ENCODE assay signal across 8 mouse cellular contexts in the genomic region with DNA sequence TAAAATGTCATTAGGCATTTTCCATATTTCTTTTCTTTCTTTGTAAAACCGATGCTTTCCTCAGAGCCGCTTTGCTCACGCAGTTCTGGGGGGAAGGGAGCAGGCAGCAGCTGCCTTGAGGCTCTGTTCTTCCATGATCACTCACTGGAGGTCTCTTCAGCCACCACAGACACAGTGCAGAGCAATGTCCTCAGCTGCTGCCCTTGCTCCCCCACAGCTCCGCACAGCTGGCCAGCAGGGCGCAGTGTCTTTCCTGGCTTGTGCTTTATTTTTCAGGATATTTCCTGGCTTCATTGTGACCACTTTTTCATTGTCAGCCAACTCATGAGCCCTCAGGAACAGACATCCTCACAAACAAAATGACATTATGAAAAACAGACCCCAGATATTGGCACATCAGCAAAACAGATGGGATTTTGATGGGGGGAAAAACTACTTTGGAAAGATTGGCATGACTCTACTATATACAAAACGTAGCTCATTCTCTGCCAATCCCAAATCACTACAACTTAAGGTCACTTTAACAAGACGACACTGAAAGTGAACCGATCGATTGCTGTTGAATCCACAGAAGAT.
DNase-seq lines count a peak whose midpoint lies in the region; ATAC-seq and TF ChIP-seq lines count a peak whose summit lies in the region.
"Had no signal": no experiment of that assay in that cellular context is flagged by ENCODE, and none has a peak within 500 bp of the region (broad histone marks: within the 10 kb centered on the region; RNA-seq: fewer than 3 reads in every experiment).

No protein-coding gene starts in this region.

- H3K36me3 ChIP-seq in embryonic facial prominence, embryonic 11.5 days (replicated peaks; ENCODE audit: control insufficient read depth, insufficient read depth, low read depth, low read length) = no peaks in the 10 kb centered on the region
- no peaks in the 10 kb centered on the region for H3K36me3 ChIP-seq in heart, embryonic 10.5 days
- H3K36me3 ChIP-seq in kidney, embryonic 14.5 days (ENCODE audit: control insufficient read depth, insufficient read depth, low read length) = no peaks in the 10 kb centered on the region
- no peaks in the 10 kb centered on the region for H3K36me3 ChIP-seq in lung, postnatal 0 days (ENCODE audit: insufficient read depth, low read length)
- no peaks in the 10 kb centered on the region for H3K36me3 ChIP-seq in stomach, embryonic 15.5 days

- TF ChIP-seq CTCF in lung, postnatal 0 days (IDR thresholded peaks at IDR 0.05) = peak; percentile 77

- no peak overlapping the region for H3K4me2 ChIP-seq in embryonic facial prominence, embryonic 11.5 days (ENCODE audit: low read depth, low read length)
- H3K4me2 ChIP-seq in kidney, embryonic 14.5 days (replicated peaks; ENCODE audit: low read depth, low read length) = no peak overlapping the region
- no peak overlapping the region; the same call in 1 of the 2 replicates for H3K4me2 ChIP-seq in lung, postnatal 0 days (replicated peaks; ENCODE audit: low read depth, low read length)
- H3K4me2 ChIP-seq in stomach, embryonic 15.5 days = no peak overlapping the region

- H3K4me1 ChIP-seq in embryonic facial prominence, embryonic 11.5 days (ENCODE audit: control insufficient read depth, insufficient read depth, low read length) = no peaks in the 10 kb centered on the region
- peaks cover 16% of the 10 kb centered on the region; the same call in 1 of the 2 replicates for H3K4me1 ChIP-seq in heart, embryonic 10.5 days
- H3K4me1 ChIP-seq in kidney, embryonic 14.5 days (ENCODE audit: control insufficient read depth, insufficient read depth, low read length) = peaks cover 5% of the 10 kb centered on the region; the same call in 1 of the 2 replicates
- no peaks in the 10 kb centered on the region for H3K4me1 ChIP-seq in lung, postnatal 0 days (ENCODE audit: insufficient read depth, low read depth, low read length)
- no peaks in the 10 kb centered on the region for H3K4me1 ChIP-seq in stomach, embryonic 15.5 days

- DNase-seq in adrenal gland, adult 8-10 months = peak; percentile 9
- DNase-seq in embryonic facial prominence, embryonic 11.5 days (ENCODE audit: low spot score) = peak; percentile 52
- DNase-seq in heart, embryonic 10.5 days (ENCODE audit: low spot score) = peak; percentile 82
- peak; percentile 66 for DNase-seq in lung, postnatal 0 days (ENCODE audit: low spot score)
- DNase-seq in thymus, adult 18-20 months = no peak

- 0 out of 2 replicates have a peak, but pooled peaks have one; percentile 42 for TF ChIP-seq EP300 in lung, postnatal 0 days (IDR thresholded peaks at IDR 0.05)

- H3K27me3 ChIP-seq in embryonic facial prominence, embryonic 11.5 days (ENCODE audit: control insufficient read depth, insufficient read depth, low read length) = no peaks in the 10 kb centered on the region
- H3K27me3 ChIP-seq in heart, embryonic 10.5 days (ENCODE audit: insufficient read depth, poor library complexity, severe bottlenecking) = no peaks in the 10 kb centered on the region
- no peaks in the 10 kb centered on the region for H3K27me3 ChIP-seq in kidney, embryonic 14.5 days (ENCODE audit: control insufficient read depth, insufficient read depth, low read length)
- no peaks in the 10 kb centered on the region for H3K27me3 ChIP-seq in lung, postnatal 0 days (replicated peaks; ENCODE audit: insufficient read depth, low read length)
- H3K27me3 ChIP-seq in stomach, embryonic 15.5 days (replicated peaks) = no peaks in the 10 kb centered on the region

- no peaks in the 10 kb centered on the region for H3K9me3 ChIP-seq in embryonic facial prominence, embryonic 11.5 days (replicated peaks; ENCODE audit: control insufficient read depth, low read length)
- H3K9me3 ChIP-seq in heart, embryonic 10.5 days = no peaks in the 10 kb centered on the region
- no peaks in the 10 kb centered on the region for H3K9me3 ChIP-seq in kidney, embryonic 14.5 days (ENCODE audit: control insufficient read depth, low read length)
- no peaks in the 10 kb centered on the region for H3K9me3 ChIP-seq in lung, postnatal 0 days (ENCODE audit: low read length)
- no peaks in the 10 kb centered on the region for H3K9me3 ChIP-seq in stomach, embryonic 15.5 days

- no peak overlapping the region; the same call in 1 of the 2 replicates for H3K9ac ChIP-seq in embryonic facial prominence, embryonic 11.5 days (replicated peaks; ENCODE audit: low read length)
- no peak overlapping the region for H3K9ac ChIP-seq in kidney, embryonic 14.5 days (ENCODE audit: low read depth, low read length)
- H3K9ac ChIP-seq in lung, postnatal 0 days (replicated peaks; ENCODE audit: low read depth) = no peak overlapping the region
- H3K9ac ChIP-seq in stomach, embryonic 15.5 days = no peak overlapping the region

- ATAC-seq in embryonic facial prominence, embryonic 11.5 days (replicated peaks; ENCODE audit: insufficient number of reproducible peaks, low FRiP score, low TSS enrichment, low read depth) = peak; percentile 84; the same call in 1 of the 2 replicates
- peak; percentile 77 for ATAC-seq in kidney, embryonic 14.5 days (ENCODE audit: low FRiP score, low TSS enrichment)
- peak; percentile 72 for ATAC-seq in lung, postnatal 0 days
- peak; percentile 77; the same call in 1 of the 2 replicates for ATAC-seq in stomach, embryonic 15.5 days (ENCODE audit: insufficient read depth, low FRiP score, low read depth)

- H3K27ac ChIP-seq in embryonic facial prominence, embryonic 11.5 days (replicated peaks; ENCODE audit: low read depth, low read length) = no peak overlapping the region
- no peak overlapping the region; the same call in 1 of the 2 replicates for H3K27ac ChIP-seq in heart, embryonic 10.5 days
- H3K27ac ChIP-seq in kidney, embryonic 14.5 days (ENCODE audit: low read depth, low read length) = no peak overlapping the region
- no peak overlapping the region; the same call in 1 of the 2 replicates for H3K27ac ChIP-seq in lung, postnatal 0 days (ENCODE audit: low read length)
- no peak overlapping the region for H3K27ac ChIP-seq in stomach, embryonic 15.5 days
- H3K27ac ChIP-seq: macrophage had no signal

- 41% methylated on average over 9 of the region's 9 CpGs for WGBS in embryonic facial prominence, embryonic 11.5 days
- 36% methylated on average over 9 of the region's 9 CpGs for WGBS in heart, embryonic 10.5 days
- 57% methylated on average over 9 of the region's 9 CpGs for WGBS in kidney, embryonic 14.5 days
- WGBS in lung, postnatal 0 days = 27% methylated on average over 9 of the region's 9 CpGs
- WGBS in stomach, embryonic 15.5 days = 35% methylated on average over 9 of the region's 9 CpGs

- no peak overlapping the region for H3K4me3 ChIP-seq in embryonic facial prominence, embryonic 11.5 days (ENCODE audit: low read depth, low read length)
- H3K4me3 ChIP-seq in heart, embryonic 10.5 days = no peak overlapping the region
- no peak overlapping the region for H3K4me3 ChIP-seq in kidney, embryonic 14.5 days (ENCODE audit: low read length)
- H3K4me3 ChIP-seq in lung, postnatal 0 days (ENCODE audit: low read depth, low read length) = no peak overlapping the region
- H3K4me3 ChIP-seq in stomach, embryonic 15.5 days (replicated peaks) = no peak overlapping the region

Comparison
In these comparisons a context has a peak if more than half of its experiments do, and no peak if none do; other contexts are left out.
1. DNase-seq: peak in adrenal gland, adult 8-10 months (single experiment), embryonic facial prominence, embryonic 11.5 days (single experiment), heart, embryonic 10.5 days (single experiment) and lung, postnatal 0 days (single experiment); none in thymus, adult 18-20 months (0 of 2).
2. Peak in every context shown above with its lines, with median percentiles within 50 percentile points of each other: ATAC-seq.